Mouse (Mus musculus) liver, embryonic 11.5 days (tissue): ENCODE data around the gene Iqgap2. TPM values are rescaled to one million over a fixed set of nuclear protein-coding genes. Genes with fewer than 3 reads are reported as not detected.

ENCODE experiments used
- ATAC-seq: fragments of 200-750 bp; cut with Nextera tagmentation; replicated peaks from 2 replicates; pipeline ENCODE4 v1.8.0; 2017; ENCODE audit warnings: moderate number of reproducible peaks, mild to moderate bottlenecking, moderate TSS enrichment, moderate library complexity; ENCODE audit not compliant: low FRiP score
- DNase-seq: peaks from one replicate; pipeline ENCODE4 v3.0.0-alpha.2; 2017; ENCODE audit warnings: low spot score
- H3K27ac ChIP-seq: fragments of 300-500 bp; sonication (generic); 2 replicates; pipeline ENCODE4 v1.5.1; 2014; ENCODE audit warnings: mild to moderate bottlenecking, low read depth, low read length, control low read depth
- H3K27me3 ChIP-seq: fragments of 300-500 bp; sonication (generic); replicated peaks from 2 replicates; pipeline ENCODE4 v1.6.1; 2014; ENCODE audit warnings: low read length, mixed read lengths; ENCODE audit not compliant: control insufficient read depth, insufficient read depth
- H3K36me3 ChIP-seq: fragments of 300-500 bp; sonication (generic); 2 replicates; pipeline ENCODE4 v1.6.1; 2014; ENCODE audit warnings: mild to moderate bottlenecking, low read length, moderate library complexity, mixed read lengths; ENCODE audit not compliant: control insufficient read depth, insufficient read depth
- H3K4me1 ChIP-seq: fragments of 300-500 bp; sonication (generic); replicated peaks from 2 replicates; pipeline ENCODE4 v1.6.1; 2014; ENCODE audit warnings: low read length, mixed read lengths; ENCODE audit not compliant: control insufficient read depth, insufficient read depth
- H3K4me2 ChIP-seq: fragments of 300-500 bp; sonication (generic); 2 replicates; pipeline ENCODE4 v1.6.1; 2014; ENCODE audit warnings: mild to moderate bottlenecking, control low read depth, moderate library complexity
- H3K4me3 ChIP-seq: fragments of 300-500 bp; sonication (generic); 2 replicates; pipeline ENCODE4 v1.5.1; 2014; ENCODE audit warnings: low read depth, low read length, control low read depth
- H3K9ac ChIP-seq: fragments of 300-500 bp; sonication (generic); 2 replicates; pipeline ENCODE4 v1.6.1; 2014; ENCODE audit warnings: low read depth, low read length, control low read depth
- H3K9me3 ChIP-seq: fragments of 300-500 bp; sonication (generic); 2 replicates; pipeline ENCODE4 v1.6.1; 2016; ENCODE audit warnings: low read length, inconsistent platforms, mixed read lengths; ENCODE audit not compliant: control insufficient read depth
- WGBS: fragments of 180-500 bp; shearing (Covaris S2); extraction: QIAGEN DNeasy Blood & Tissue Kit; methylation state at CpG from one replicate; pipeline ENCODE4 v1.1.7; 2014; 5-methylcytosine and 5-hydroxymethylcytosine counted together
- polyA plus RNA-seq: library from polyadenylated mRNA; unstranded; fragments of >200 nt; fragmentation: Nextera tagmentation; extraction: Ambion mirVana; gene quantifications from 2 replicates; pipeline ENCODE4 v1.2.1, GENCODE M21; 2014

Gene Iqgap2
- polyA plus RNA-seq, 1 experiment from 2014 or later = 17.1 TPM

- no peak overlapping the region for H3K4me3 ChIP-seq
- peaks cover 20% of the 10 kb centered on the region for H3K4me1 ChIP-seq
- 84% methylated on average over 3 of the region's 3 CpGs for WGBS
- no peak overlapping the region for H3K4me2 ChIP-seq
- no peak for DNase-seq
- no peaks in the 10 kb centered on the region for H3K27me3 ChIP-seq
- no peak overlapping the region for H3K9ac ChIP-seq
- no peak for ATAC-seq
- H3K36me3 ChIP-seq = no peaks in the 10 kb centered on the region
- H3K9me3 ChIP-seq = no peaks in the 10 kb centered on the region
- no peak overlapping the region for H3K27ac ChIP-seq
These were observed 241.8 kb downstream of the Iqgap2 start for GRCm38 (mm10) chr13:95649941-95650340.

DNA sequence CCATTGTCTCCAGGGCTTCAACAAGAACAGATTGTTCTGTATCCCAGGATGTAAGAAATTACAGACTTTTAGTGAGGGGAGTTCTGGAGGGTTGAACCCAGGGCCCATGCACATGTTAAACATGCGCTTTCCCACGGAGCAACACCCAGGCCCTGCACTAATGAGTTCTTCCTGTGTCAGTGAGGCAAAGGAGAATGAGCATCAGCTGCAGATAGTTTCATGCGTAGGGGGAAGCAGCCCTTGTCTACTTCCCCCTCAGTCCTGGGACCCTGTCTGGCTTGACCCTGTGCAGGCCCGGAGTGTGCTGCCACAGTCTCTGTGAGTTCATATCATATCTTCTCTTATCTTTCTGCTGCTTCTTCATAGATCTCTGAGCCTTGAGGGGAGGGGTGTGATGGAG is 244.5 kb downstream of the Iqgap2 start:
- no peak overlapping the region for H3K9ac ChIP-seq
- H3K27me3 ChIP-seq = no peaks in the 10 kb centered on the region
- no peak overlapping the region for H3K4me2 ChIP-seq
- DNase-seq (no peak), ATAC-seq (no peak)
- WGBS = 54% methylated on average over 4 of the region's 4 CpGs
- no peak overlapping the region for H3K4me3 ChIP-seq
- no peak overlapping the region for H3K27ac ChIP-seq
- H3K36me3 ChIP-seq = no peaks in the 10 kb centered on the region
- H3K9me3 ChIP-seq = no peaks in the 10 kb centered on the region
- peaks cover 5% of the 10 kb centered on the region; the same call in 1 of the 2 replicates for H3K4me1 ChIP-seq

DNA sequence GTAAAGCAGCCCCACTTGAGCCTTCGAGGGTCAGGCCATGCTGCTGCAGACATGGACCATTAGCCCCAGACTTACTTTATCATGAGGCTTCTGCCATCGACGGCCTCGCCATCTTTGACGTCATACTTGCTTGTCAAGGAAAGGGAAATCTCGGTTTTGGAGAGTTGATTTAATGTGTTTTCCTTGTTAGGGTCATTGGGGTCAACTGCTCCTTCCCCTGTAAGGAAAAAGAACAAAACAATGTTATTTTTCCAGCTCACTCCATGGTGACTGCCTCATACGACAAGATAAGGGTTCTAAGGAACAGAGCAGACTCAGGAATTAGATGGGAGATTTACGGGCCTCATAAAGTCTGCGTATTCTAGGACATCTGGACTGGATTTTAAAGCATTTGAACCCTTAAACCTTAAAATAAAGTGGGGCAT is 245.0 kb downstream of the Iqgap2 start:
- Histone ChIP-seq H3K9me3 (no peaks in the 10 kb centered on the region), H3K4me3 (no peak overlapping the region), H3K4me2 (no peak overlapping the region), H3K36me3 (no peaks in the 10 kb centered on the region), H3K27me3 (no peaks in the 10 kb centered on the region), H3K27ac (0 out of 2 replicates have a peak overlapping the region, but pooled peaks have one; percentile 14), H3K9ac (no peak overlapping the region), H3K4me1 (peaks cover 5% of the 10 kb centered on the region; the same call in 1 of the 2 replicates)
- no peak for DNase-seq
- 67% methylated on average over 9 of the region's 9 CpGs for WGBS
- ATAC-seq = no peak

DNA sequence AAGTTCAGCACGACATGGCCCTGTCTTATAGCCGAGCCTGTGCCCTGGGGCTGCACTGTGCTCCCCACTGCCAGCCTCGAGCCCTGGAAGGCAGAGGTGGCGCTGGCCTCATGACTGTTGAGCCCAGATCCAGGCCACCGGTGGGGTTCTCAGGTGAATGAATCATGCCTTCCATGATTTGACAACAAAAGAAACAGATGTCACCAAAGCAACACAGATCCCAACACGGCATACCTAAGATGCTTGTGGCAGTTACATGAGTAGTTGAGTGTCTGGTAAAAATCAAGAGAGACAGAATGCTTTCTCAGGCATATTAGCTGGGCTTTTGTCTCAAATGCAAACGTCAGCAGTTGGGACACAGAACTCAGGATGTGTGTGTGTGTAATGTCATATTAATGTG is 248.0 kb downstream of the Iqgap2 start:
- Histone ChIP-seq H3K27ac (peak overlapping the region; percentile 20; the same call in 1 of the 2 replicates), H3K4me3 (no peak overlapping the region), H3K27me3 (no peaks in the 10 kb centered on the region), H3K9ac (no peak overlapping the region), H3K9me3 (no peaks in the 10 kb centered on the region), H3K4me1 (peaks cover 9% of the 10 kb centered on the region; the same call in 1 of the 2 replicates), H3K4me2 (no peak overlapping the region), H3K36me3 (peaks cover 2% of the 10 kb centered on the region; the same call in 1 of the 2 replicates)
- WGBS = 57% methylated on average over 7 of the region's 7 CpGs
- DNase-seq (no peak), ATAC-seq (no peak)

GRCm38 (mm10) chr13:95641061-95641986 is 250.4 kb downstream of the Iqgap2 start:
- no peak for ATAC-seq
- Histone ChIP-seq H3K9ac (no peak overlapping the region), H3K27ac (no peak overlapping the region), H3K36me3 (peaks cover 2% of the 10 kb centered on the region; the same call in 1 of the 2 replicates), H3K4me1 (peaks cover 22% of the 10 kb centered on the region), H3K9me3 (no peaks in the 10 kb centered on the region), H3K4me2 (no peak overlapping the region), H3K27me3 (no peaks in the 10 kb centered on the region), H3K4me3 (no peak overlapping the region)
- 91% methylated on average over 17 of the region's 17 CpGs for WGBS
- no peak for DNase-seq

DNA sequence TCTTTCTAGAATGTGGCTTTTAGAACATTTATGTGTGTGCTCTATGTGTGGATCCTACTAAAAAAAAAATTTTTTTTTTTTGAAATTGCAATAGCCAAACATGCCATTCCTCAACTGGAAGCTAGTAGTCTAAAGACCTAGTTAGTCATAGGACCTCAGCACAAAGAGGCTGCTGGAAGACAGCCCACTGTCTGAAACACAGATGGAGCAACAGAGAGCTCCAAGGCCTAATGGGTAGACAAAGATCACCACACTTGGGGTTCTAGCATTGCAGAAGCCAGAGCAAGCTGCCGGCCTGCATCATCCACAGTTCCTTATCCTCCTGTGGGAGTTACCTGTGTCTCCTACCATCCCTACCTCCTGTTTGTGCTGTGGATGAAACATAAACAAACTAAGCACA is 251.3 kb downstream of the Iqgap2 start:
- whole genome bisulfite sequencing = 79% methylated on average over 1 of the region's 1 CpGs
- Histone ChIP-seq H3K4me1 (peaks cover 22% of the 10 kb centered on the region), H3K27me3 (no peaks in the 10 kb centered on the region), H3K27ac (no peak overlapping the region), H3K36me3 (peaks cover 2% of the 10 kb centered on the region; the same call in 1 of the 2 replicates), H3K4me2 (no peak overlapping the region), H3K4me3 (no peak overlapping the region), H3K9ac (no peak overlapping the region), H3K9me3 (no peaks in the 10 kb centered on the region)
- DNase-seq = no peak
- ATAC-seq = no peak

- DNase-seq (no peak), ATAC-seq (no peak)
- 72% methylated on average over 15 of the region's 15 CpGs for WGBS
- no peak overlapping the region for H3K4me3 ChIP-seq
- peak overlapping the region; percentile 69 for H3K27ac ChIP-seq
- peaks cover 2% of the 10 kb centered on the region; the same call in 1 of the 2 replicates for H3K36me3 ChIP-seq
- no peak overlapping the region for H3K9ac ChIP-seq
- no peaks in the 10 kb centered on the region for H3K27me3 ChIP-seq
- no peak overlapping the region for H3K4me2 ChIP-seq
- peaks cover 27% of the 10 kb centered on the region for H3K4me1 ChIP-seq
- H3K9me3 ChIP-seq = no peaks in the 10 kb centered on the region
These were observed 252.2 kb downstream of the Iqgap2 start for GRCm38 (mm10) chr13:95639336-95640116.

DNA sequence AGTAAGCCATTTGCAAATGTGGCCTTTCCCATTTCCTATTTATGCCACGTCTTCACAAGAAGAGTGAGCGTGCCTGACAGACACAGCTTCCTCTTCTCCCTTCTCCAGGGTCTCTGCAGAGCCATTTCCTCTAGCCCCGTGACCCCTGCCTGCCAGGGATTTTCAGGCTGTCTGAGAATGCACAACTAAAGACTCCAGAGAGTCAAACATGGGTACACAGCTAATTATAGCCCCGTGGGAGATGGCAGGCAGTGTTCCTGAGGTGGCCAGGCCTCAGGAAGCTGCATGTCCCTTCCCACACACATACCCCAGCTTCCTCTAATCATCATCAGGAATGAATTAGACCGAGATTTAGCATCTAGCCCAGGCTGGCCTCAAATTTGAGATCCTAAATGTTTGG is 252.8 kb downstream of the Iqgap2 start:
- DNase-seq = no peak
- H3K9me3 ChIP-seq = no peaks in the 10 kb centered on the region
- H3K9ac ChIP-seq = 0 out of 2 replicates have a peak overlapping the region, but pooled peaks have one; percentile 32
- H3K27me3 ChIP-seq = no peaks in the 10 kb centered on the region
- H3K4me3 ChIP-seq = no peak overlapping the region
- H3K27ac ChIP-seq = peak overlapping the region; percentile 69
- no peak overlapping the region for H3K4me2 ChIP-seq
- H3K4me1 ChIP-seq = peaks cover 27% of the 10 kb centered on the region
- WGBS = 34% methylated on average over 5 of the region's 5 CpGs
- peaks cover 2% of the 10 kb centered on the region; the same call in 1 of the 2 replicates for H3K36me3 ChIP-seq
- peak; percentile 19; the same call in 1 of the 2 replicates for ATAC-seq
